Mouse (Mus musculus) right cerebral cortex, postnatal 36 days (tissue): ENCODE results near the gene Nhs.

Source experiments
- DNase-seq, 2 experiments: peaks; one replicate each; pipeline ENCODE4 v3.0.0; 2022; ENCODE audit warnings: low spot score in 2 of 2, mixed read lengths in 1 of 2

Nhs gene

DNA sequence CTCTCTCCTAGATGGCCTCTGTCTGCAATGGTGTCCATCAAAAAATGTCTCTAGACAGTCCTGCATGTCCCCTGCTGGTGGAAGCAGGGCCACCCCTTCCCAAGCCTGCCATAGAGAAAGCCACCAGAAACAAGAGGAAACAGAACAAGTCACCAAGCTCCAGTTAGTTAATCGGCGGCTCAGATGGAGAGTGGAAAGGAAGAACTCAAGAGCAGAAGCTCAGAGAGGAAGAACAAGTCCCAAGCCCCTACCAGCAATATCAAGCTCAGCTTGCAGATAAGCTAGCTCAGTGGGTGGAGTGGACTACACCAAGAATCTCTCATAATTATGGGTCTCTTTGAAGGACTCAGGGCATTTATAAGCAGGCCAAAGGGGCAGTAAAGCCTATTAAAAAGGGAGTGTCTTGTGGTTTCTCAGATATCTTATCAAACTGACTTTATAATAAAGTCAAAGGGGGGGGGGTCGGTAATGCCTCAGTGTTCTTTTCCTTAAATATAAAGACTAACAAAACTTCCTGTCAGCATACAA, 139.4 kb downstream of the Nhs start:
- DNase-seq, result no peak

DNA sequence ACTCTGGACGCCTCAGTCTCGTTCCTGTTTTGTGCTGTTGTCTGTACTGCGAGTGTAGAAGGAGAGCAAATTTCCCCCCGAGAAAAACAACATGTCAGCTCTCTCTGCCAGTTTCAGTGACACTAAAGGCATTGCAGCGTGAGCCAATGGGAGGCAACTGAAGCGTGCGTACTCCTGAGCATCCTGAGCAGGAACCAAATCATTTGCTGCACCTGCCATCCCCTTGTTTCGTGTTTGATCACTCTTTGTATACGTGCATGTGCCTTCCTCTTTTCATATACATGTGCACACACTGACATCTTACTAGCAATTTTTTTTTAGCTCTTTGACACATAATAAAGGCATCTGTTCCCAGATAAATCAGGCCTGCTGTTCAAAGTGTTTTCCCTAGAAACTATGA, 142.1 kb downstream of the Nhs start:
- no peak for DNase-seq

DNA sequence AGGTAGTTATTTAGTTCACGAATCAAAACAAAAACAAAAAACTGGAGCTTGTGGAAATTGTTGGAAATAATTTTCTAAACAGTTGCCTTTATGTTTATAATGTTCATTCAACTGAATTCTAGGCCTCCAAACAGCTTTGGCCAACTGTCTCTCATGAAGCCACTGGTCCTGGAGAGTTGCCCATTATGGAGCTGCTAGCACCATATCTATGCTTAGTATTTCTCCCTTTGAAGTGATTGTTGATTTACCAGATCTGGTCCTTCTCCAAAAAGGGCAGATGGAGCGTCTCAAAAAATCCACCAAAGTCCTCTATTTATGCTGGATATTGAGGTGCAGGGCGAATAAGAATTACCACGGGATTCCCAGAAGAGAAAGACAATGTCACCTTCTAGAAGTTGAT, 147.0 kb downstream of the Nhs start:
- DNase-seq, result no peak

DNA sequence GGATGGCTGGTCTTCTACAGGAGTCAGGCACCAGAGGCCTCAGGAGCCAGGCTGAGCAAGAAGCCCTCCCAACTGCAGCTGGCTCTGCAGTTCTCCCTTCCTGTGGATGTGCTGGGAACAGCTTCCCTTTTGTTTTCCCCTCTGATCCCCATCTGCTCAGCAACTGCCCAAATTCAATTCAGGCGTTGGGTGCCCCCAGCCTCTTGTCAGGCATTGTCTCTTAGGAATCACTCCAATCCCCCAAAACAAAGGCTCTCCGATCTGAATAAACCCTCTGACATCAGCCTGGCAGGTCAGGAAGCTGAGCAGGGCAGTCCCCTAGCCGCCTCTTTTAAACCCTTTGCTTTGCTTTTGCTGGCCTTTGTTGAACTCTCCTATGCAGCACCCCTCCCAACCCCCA, 149.7 kb downstream of the Nhs start:
- DNase-seq, result no peak

DNA sequence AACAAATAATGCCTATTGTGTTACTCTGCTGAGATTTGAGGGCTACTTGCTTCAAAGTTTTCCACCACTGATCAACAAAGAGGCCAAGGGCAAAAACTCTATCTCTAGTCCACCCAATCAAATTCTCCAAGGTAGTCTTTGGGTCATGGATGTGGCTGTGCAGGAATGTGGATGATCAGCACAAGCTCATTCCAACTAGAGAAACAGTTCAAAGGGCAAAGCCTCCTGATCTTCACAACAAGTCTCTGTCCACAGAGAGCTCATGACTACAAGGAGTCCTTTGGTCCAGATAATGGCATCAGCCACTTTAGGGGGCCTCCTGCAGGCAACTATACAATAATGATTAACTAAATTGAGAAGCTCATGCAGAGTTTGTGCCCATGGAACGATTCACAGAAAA, 155.7 kb downstream of the Nhs start:
- no peak for DNase-seq

DNA sequence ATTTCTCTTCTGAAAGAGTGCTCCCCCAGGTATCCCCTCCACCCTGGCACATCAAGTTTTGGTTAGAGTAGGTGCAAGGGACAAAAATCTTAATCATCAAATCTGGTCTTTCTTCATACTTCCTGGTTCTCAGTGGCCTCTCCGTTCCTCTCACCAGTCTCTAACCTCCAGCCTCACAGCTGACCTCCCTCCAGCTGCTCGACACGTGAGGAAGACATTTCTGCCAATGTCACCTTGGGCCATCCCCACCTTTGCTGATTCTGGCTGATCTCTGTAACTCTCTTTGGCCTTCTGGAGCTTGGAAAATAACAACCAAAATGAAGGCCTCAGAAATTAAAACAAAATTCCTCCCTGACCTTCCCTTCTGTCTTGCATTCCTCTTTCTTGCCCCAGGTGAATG, 160.7 kb downstream of the Nhs start:
- DNase-seq, result no peak

DNA sequence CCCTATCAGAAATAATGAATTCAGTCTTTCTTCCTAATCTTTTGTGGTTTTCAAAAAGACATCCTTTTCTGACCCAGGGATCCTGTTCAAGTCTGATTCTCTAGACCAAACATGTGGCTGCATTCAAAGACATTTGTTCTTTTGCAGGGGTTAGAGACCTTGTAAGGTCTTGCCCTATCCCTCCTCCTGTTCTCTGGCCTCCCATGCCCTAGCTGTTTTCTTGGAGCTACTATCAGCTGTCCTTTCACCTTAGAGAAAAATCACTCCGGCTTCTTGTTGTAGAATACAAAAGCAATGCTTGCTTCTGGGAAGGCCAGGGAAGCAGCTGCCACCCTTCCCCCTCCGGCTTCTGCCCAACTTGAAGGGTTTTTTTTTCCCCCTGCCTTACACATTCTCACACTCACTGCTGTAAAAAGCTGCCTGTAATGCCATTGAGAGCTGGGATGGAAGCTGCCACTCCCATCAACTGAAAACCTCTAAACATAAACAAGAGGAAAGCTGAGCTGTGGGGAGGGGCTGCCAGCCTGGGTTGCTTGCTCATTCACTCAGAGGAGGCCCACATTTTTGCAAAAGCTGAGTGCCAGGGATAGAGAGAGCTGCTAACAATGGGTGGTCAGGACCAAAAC, 162.2 kb downstream of the Nhs start:
- DNase-seq, result no peak

DNA sequence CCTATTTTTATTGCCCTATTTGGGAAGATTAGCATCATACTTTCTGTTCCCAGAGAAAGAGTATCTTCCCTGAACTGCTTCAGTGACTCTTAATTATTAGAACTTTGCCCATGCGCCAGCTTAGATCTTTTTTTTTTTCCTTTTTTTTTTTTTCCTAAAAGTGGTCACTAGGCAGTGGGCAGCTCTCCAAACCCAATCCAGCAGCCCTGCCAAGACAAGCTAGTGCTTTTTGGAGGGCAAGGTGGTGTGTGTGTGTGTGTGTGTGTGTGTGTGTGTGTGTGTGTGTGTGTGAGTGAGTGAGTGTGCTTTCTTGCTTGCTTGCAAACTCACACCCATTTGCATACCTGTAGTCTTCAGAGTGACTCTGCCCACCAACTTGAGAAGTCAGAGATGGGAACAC, 169.4 kb downstream of the Nhs start:
- no peak for DNase-seq

DNA sequence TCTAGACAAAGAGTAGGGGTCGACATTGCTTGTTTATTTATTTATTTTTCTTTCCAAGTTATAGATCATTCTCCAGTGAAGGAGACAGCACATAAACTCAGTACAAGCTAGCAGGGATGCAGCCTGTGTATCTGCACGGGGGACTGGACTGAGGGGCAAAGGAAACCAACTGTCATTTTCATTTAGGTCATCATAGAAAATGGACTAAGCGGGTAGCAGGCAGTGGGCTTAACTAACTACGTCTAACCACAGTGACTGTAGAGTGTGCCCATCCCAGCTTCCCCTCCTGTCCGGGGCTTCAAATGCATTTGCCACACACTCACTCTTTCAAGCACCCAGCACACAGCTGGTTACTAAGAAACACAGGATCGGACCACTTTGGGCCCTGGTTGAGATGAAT, 174.6 kb downstream of the Nhs start:
- no peak for DNase-seq

DNA sequence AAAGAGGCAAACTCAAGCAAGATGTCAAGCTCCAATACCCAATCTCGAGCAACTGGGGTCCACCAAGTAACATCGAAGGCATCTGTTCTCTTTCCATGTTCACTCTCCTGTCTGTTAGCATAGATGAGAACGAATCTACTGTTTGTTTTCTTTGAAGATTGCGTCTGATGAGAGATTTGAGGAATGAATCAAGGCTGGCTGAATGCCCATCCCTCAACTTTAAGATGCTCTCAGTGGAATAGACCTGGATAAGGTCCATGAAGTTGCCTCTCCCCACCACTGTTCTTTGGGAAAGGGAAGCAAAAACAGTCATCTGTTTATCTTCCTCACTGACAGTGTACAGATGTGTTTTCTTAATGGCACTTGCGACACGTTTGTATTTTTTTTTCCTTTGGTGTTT, 178.1 kb downstream of the Nhs start:
- no peak for DNase-seq

DNA sequence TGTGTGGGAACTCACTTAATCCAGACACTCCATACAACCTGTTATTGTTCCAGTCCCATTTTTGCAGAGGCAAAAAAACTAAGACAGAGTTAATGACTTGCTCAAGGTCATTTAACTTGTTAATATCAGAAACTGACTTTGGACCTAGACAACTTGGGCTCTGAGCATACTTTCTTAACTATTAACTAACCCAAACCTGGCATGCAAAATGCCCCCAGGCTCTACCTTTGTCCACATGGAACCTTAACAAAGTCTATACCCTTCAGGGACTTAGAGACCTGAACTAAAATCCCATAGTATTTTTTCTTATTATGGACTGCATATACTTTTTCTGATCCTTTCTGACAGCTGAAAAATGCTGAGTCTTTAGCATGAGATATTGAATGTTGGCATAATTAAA, 179.6 kb downstream of the Nhs start:
- DNase-seq, result no peak

DNA sequence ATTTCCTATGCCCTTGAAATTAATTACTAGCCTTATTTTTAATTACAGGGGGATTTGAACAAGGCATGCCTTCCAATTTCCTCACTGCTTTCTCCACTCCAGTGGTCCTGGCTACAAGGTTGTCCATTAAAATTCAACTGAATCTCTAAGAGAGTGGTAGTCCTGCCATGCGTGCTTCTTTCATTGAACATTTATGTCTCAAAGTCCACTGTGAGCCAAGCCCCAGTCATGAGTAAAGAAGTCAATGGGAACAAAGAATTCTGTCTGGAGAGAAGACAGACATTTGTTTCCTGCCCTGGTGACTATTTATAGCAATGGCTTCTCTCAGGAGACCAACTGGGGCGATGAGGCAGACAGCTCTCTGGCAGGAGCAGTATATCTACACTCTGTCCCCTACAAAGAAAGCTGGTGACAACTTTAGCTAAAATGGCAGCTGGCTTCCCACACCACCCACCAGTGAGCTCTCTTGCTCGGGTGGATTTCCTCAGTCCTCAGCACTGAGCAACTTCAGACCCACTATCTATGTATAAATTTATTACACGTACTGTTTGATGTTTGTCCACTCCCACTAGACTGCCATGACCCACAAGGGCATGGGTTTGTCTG, 182.2 kb downstream of the Nhs start:
- DNase-seq, result peak in 1 of 2 experiments; percentile 23

DNA sequence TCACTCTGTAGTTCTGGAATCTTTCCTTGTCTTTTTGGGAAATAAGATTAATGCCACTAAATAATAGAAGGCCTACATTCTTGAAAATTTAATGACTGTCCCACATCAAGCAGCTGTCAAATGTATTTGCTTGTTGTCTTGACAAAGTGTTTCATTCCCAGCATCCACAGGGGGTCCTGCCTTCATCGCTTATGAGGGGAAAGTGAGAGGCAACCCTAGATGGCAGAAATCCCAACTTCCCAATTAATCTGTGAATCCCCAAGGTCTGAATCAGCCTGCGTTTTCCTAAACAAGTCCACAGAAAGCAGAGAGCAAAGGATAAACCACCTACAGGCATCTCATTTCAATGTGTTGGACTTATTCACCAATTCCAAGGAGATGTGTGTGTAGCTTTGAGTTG, 183.2 kb downstream of the Nhs start:
- no peak for DNase-seq

DNA sequence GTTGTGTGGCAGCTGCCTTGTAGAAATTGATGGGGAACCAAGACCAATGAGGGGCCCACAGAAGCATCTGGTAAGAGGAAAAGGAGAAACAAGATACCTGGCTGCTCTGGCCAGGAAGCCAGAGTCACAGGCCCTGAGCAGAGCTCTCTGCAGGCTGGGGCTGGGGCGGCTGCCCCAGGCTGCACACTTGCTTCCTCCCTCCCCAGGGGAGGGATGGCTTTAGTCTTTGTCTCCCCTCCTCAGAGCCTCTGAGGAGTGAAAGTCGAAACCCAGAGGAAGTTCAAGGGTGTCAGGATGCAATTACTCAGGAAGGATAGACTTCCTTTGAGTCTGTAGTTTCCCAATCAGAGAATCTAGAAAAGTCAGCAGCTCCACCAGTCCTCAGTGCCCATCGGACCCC, 186.0 kb downstream of the Nhs start:
- DNase-seq, result no peak

DNA sequence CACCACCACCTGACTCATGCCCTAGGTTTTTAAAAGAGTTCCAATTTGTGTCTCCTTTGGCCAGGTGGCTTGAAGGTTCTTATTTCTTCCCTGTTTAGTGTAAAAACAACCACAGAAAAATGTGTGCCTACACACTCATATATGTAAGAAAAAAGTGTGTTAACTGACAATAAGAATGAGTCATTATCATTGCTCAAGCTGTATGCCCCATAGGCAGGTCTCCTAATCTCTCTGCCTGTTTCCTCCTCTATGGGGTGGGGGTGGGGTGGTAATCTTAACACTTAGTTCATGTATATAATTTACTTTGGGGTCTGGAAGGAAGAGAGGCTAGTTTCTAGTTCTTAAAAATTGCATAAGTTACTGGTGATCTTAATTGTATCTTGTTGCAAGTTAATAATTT, 186.8 kb downstream of the Nhs start:
- DNase-seq, result no peak

DNA sequence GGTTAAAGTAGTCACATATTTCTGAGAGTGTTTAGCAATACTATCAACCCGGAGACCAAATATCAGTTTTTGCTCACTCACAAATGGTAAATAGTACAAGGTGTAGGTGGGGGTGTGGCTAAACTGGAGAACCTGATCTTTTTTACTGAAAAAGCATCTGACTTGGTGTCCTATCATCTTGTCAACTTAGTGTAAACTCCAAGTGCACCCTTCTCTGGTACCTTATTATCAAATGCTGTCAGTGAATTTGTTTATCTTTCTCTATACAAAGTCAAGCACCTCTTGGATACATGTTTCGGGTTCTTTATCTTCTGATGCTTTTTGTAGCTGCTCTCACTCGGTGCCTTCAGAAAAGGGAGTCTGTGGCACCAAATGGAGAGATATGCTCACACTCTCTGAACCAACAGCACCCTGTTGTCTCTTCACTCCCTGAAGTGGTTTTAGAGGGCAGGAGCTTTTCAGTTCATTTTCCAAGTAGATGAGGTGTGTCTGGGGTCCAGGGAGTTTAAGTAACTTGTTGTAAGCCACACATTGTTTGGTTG, 187.5 kb downstream of the Nhs start:
- no peak for DNase-seq

DNA sequence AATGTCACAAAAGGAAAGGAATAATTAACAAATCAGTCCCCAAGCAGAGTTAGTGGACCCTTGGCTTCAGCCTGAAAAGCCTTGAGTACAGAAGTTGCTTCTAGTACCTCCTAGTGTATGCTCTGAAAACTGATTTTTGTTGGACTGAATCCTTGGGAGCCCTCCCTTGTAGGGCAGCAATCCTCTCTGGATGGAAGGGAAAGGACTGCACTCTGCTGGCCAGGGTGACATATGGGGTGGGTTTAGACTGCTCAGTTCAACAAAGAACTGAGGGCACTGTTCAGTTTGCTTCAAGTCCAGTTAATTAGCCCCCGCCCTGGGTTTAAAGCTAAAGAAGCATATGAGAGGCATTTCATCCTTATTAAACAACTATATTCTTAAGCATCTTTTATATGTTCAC, 188.4 kb downstream of the Nhs start:
- DNase-seq, result no peak

DNA sequence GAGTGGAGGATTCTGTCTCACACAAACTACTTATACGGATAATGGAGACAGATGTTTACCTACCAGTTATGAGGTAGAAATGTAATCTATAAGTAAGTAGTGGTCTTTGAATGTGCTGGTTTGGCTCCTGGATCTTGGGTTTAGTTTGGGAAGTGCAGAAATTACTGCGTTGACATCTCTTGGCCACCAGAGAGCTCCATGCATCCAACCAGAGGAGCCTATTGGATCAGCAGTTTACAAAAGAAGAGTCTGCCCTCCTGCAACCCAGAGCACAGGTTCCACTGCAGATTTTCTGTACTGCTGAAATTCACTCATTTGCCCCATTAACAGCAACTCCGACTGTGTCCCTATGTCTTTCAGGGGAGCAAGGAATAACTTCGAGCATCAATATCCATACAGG, 191.8 kb downstream of the Nhs start:
- no peak for DNase-seq

DNA sequence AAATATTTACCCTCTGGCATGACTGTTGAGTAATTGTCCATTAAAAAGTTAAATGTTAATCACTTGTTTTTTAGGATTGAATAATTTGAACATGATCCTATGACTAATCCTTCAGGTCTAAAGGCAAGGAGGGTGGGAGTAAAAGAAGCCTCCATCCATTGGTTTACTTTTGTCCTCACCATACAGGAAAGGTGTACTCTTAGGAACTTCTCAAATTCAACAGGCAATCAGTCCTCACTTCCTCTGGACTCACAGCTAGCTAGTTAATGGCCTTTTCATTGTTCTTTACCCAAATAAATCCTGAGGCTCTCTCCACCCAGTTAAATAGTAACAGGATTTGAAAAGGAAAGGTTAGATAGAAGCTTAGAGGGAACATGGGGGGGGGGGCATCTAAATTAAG, 196.2 kb downstream of the Nhs start:
- DNase-seq, result no peak

DNA sequence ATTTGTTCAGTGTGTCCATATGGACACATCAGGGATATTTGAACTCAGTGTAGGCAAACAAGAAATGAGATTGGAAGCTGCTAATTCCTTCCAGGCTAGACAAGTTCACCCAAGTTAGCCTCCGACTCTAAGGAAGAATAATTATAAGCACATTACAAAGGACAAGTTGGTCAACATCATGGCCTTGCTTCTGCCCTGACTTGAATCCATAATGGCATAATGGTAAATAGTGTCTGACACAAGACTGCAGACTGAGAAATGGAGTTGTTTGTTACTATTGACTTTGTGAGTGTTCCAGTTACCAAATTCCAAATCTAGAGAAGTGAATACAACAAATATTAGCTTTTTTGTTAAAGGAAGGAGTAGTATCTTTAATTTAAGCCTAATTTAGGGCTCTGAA, 196.7 kb downstream of the Nhs start:
- DNase-seq, result no peak

DNA sequence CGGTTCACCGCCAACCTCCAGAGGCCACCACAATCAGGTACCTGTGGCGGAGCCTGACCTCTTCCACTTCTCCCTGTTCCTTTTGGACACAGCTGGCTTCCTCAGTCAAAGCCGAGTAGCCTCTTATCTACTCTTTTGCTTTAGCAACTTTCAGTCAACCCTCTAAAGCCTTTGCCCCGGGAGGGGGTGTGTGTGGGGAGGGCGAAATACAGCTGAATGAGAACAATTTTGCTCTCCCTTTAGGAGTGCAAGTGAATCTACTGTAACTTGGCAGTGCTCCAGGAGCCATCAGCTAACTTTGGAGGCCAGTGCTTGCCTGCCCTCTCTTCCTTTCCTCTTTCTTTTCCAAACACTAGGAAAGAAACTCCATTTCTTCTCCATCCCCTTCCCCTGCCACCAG, 197.8 kb downstream of the Nhs start:
- DNase-seq, result no peak

DNA sequence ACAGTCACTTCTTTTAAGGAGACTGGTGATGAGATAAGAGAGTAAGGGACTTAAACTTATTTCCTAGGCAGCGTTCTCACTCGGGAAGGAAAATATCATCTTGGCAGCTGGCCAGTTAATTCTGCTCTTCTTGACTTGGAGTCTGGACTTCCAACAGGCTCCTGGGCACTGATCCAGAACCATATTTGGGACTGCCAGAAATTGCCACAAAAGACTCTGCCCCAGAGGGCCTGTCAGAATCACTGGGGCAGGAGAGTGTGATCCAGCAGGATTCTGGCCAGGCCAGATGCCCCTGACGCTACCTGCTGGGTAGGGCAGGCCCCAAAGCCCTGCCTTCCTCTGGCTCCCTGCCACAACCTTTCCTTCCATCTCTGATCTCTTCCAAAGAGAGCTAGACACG, 198.4 kb downstream of the Nhs start:
- no peak for DNase-seq

DNA sequence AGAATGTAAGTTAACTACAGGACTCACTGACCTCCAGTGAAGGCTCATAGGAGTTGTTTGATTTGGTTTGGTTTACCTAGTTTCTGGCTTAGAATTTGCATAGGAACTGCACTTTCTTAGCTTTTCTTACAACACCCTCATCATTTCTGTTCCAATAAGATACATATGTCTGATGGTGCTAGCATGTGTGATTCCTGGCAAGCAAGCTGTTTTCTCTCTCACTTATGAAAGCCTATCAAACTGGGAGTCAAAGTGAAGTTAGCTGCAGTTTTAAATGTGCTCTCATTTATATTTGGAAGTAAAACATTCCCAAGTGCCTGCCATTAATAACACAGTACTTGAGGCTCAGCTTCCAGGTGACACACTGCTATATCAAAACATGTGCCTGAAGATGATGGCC, 207.2 kb downstream of the Nhs start:
- no peak for DNase-seq
